Mouse (Mus musculus): ENCODE data around the gene Nfib. TPM values are rescaled to one million over a fixed set of nuclear protein-coding genes. Genes with fewer than 3 reads are reported as not detected.

Nfib gene
- total and polyA plus RNA-seq, 3 experiments: not detected

GRCm38 (mm10) chr4:82645679-82646078 is 59.9 kb downstream of the Nfib start:
- Histone ChIP-seq H3K27me3 (ENCODE audit: control insufficient read depth in 1 of 2, insufficient read depth in 2 of 2, low read length in 2 of 2) (no peaks in the 10 kb centered on the region), H3K9ac (ENCODE audit: control insufficient read depth, low read depth, low read length, poor library complexity, severe bottlenecking) (no peak overlapping the region), H3K4me3 (ENCODE audit: control insufficient read depth in 1 of 2, insufficient read depth in 1 of 2, low read depth in 2 of 2, low read length in 2 of 2) (no peak overlapping the region), H3K27ac (ENCODE audit: control insufficient read depth, low read depth, low read length) (no peak overlapping the region), H3K4me1 (ENCODE audit: control insufficient read depth in 1 of 2, insufficient read depth in 2 of 2, low read length in 2 of 2) (no peaks in the 10 kb centered on the region), H3K36me3 (ENCODE audit: control insufficient read depth in 1 of 2, insufficient read depth in 2 of 2, low read length in 2 of 2) (no peaks in the 10 kb centered on the region), H3K9me3 (replicated peaks; ENCODE audit: insufficient read depth, low read length) (no peaks in the 10 kb centered on the region), H3K79me2 (ENCODE audit: control insufficient read depth, insufficient read depth, low read length, poor library complexity) (no peaks in the 10 kb centered on the region)
- TF ChIP-seq BHLHE40 (IDR thresholded peaks at IDR 0.05; ENCODE audit: borderline replicate concordance, low read depth, low read length) (no peak), ZKSCAN1 (IDR thresholded peaks at IDR 0.05; ENCODE audit: low read depth, low read length) (no peak), ETS1 (IDR thresholded peaks at IDR 0.05; ENCODE audit: low read depth, low read length) (no peak), TCF12 (IDR thresholded peaks at IDR 0.05; ENCODE audit: low read depth, low read length) (no peak), MAX (IDR thresholded peaks at IDR 0.05; ENCODE audit: low read length) (no peak), MAFK (IDR thresholded peaks at IDR 0.05; ENCODE audit: borderline replicate concordance, low read depth, low read length) (no peak), CHD2 (IDR thresholded peaks at IDR 0.05; ENCODE audit: low read length) (no peak), ELF1 (IDR thresholded peaks at IDR 0.05; ENCODE audit: low read depth, low read length) (no peak)
- no peak for DNase-seq (ENCODE audit: low read depth, low spot score)

DNA sequence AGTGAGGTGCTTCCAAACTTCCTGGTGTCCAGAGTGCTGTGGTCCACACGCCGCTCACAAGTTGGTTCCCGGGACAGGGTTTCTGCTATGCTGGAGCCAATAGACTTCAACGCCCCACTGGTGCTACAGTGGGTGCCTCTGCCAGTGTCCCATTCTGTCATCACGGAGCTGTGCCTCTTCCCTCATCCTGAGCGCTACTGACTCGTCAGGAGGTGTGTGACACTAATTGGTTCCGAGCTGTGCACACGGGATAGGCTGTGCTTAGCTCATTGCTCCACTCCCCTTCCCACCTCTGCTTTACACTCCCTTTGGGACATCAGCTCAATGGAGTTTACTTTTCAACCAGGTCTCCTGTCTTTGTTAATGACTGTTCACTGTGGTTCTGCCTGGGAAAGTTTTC is 60.8 kb downstream of the Nfib start:
- H3K9ac ChIP-seq (ENCODE audit: control insufficient read depth, low read depth, low read length, poor library complexity, severe bottlenecking): no peak overlapping the region
- H3K27ac ChIP-seq (ENCODE audit: control insufficient read depth, low read depth, low read length): no peak overlapping the region
- H3K9me3 ChIP-seq (replicated peaks; ENCODE audit: insufficient read depth, low read length): no peaks in the 10 kb centered on the region
- H3K36me3 ChIP-seq (ENCODE audit: control insufficient read depth in 1 of 2, insufficient read depth in 2 of 2, low read length in 2 of 2): no peaks in the 10 kb centered on the region
- DNase-seq (ENCODE audit: low read depth, low spot score): no peak
- H3K4me1 ChIP-seq (ENCODE audit: control insufficient read depth in 1 of 2, insufficient read depth in 2 of 2, low read length in 2 of 2): no peaks in the 10 kb centered on the region
- no peaks in the 10 kb centered on the region for H3K79me2 ChIP-seq (ENCODE audit: control insufficient read depth, insufficient read depth, low read length, poor library complexity)
- TF ChIP-seq JUND (IDR thresholded peaks at IDR 0.05; ENCODE audit: low read depth, low read length) (no peak), TAL1 (IDR thresholded peaks at IDR 0.05; ENCODE audit: low read length) (no peak), POLR2AphosphoS2 (IDR thresholded peaks at IDR 0.05; ENCODE audit: low read length) (no peak), ZKSCAN1 (IDR thresholded peaks at IDR 0.05; ENCODE audit: low read depth, low read length) (no peak), MYC (IDR thresholded peaks at IDR 0.05; ENCODE audit: low read depth, low read length) (no peak), MEF2A (IDR thresholded peaks at IDR 0.05; ENCODE audit: extremely low read depth, insufficient replicate concordance, low read depth, low read length, poor library complexity, severe bottlenecking) (no peak), USF1 (IDR thresholded peaks at IDR 0.05; ENCODE audit: low read depth, low read length) (no peak), TCF12 (IDR thresholded peaks at IDR 0.05; ENCODE audit: low read depth, low read length) (no peak), CTCF (IDR thresholded peaks at IDR 0.05 in 2 of 3, conservative IDR thresholded peaks at IDR 0.05 in 1 of 3; ENCODE audit: control insufficient read depth in 1 of 3, insufficient read depth in 1 of 3, low read depth in 2 of 3, low read length in 3 of 3, poor library complexity in 1 of 3, severe bottlenecking in 1 of 3) (no peak), NRF1 (IDR thresholded peaks at IDR 0.05; ENCODE audit: insufficient read depth, low read depth, low read length, poor library complexity, severe bottlenecking) (no peak), ZNF384 (IDR thresholded peaks at IDR 0.05; ENCODE audit: low read depth, low read length) (no peak)
- no peak overlapping the region for H3K4me3 ChIP-seq (ENCODE audit: control insufficient read depth in 1 of 2, insufficient read depth in 1 of 2, low read depth in 2 of 2, low read length in 2 of 2)
- no peaks in the 10 kb centered on the region for H3K27me3 ChIP-seq (ENCODE audit: control insufficient read depth in 1 of 2, insufficient read depth in 2 of 2, low read length in 2 of 2)
